Mouse (Mus musculus) ES-Bruce4 (cell line): ENCODE measurements around the gene Srebf1.

Experiments
- CTCF ChIP-seq: IDR thresholded peaks from one replicate; pipeline ENCODE4 v1.8.1; 2011; ENCODE audit warnings: low read depth, low read length
- EP300 ChIP-seq: IDR thresholded peaks from 2 replicates; pipeline ENCODE4 v1.6.1; 2011; ENCODE audit warnings: low read depth, low read length; ENCODE audit not compliant: insufficient read depth
- POLR2A ChIP-seq: IDR thresholded peaks from one replicate; pipeline ENCODE4 v1.8.1; 2011; ENCODE audit warnings: low read length; ENCODE audit not compliant: insufficient read depth

GRCm38 (mm10) chr11:60221425-60221824 is 956 bp downstream of the Srebf1 start:
- TF ChIP-seq CTCF (no peak), EP300 (no peak), POLR2A (no peak)
